Mouse (Mus musculus) olfactory bulb, adult 2 months (tissue): ENCODE data around the gene Mgrn1.

Source experiments
- CTCF ChIP-seq: fragments of 200-500 bp; IDR thresholded peaks from 2 replicates; pipeline ENCODE4 v1.5.1; 2012; ENCODE audit warnings: low read depth, mild to moderate bottlenecking, low read length, moderate library complexity; ENCODE audit not compliant: insufficient read depth
- POLR2A ChIP-seq: fragments of 200-500 bp; IDR thresholded peaks from 2 replicates; pipeline ENCODE4 v1.6.1; 2012; ENCODE audit warnings: mild to moderate bottlenecking, low read depth, low read length, moderate library complexity; ENCODE audit not compliant: insufficient read depth

DNA sequence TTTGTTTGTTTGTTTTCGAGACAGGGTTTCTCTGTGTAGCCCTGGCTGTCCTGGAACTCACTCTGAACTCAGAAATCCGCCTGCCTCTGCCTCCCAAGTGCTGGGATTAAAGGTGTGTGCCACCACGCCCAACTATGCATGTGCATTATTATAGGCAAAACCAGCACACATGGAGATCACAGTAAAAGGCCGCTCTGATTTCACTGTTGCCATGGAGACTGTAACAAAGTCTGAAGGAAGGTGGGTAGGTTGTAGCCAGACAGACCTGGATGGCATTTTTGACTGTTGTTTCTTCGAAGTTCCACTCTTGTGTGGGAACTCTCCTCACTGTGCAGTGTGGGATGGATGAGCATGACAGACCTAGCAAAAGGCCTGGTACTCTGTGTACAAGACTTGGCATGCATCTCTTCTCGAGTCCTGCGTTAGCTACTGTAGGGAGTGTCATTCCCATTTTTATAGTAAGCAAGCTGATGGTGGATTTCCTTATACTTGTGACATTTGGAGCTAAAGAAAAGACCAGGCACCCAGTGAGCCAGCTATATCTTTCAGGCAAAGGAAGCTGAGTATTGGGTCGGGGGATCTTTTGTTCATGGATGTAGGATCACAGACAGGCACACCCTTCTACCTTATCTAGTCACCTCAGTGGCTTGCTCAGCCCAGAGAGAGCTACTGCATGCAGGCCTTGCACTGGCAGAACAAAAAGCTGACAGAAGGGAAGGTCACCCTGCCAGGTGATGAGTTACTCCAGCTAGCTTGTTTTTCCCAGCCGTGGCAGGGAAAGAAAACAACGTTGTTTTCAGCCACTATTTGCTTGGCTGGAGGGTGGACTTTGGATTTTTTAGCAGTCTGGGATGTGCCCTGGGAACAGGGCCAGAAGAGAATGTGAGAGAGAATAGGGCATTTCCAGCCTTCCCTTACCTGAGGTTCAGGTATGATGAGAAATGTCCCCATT is 4.4 kb upstream of the Mgrn1 start:
- TF ChIP-seq CTCF, result no peak
- TF ChIP-seq POLR2A, result no peak
